Mouse (Mus musculus): ENCODE results near the gene Mad2l1bp. TPM values are rescaled to one million over a fixed set of nuclear protein-coding genes. Genes with fewer than 3 reads are reported as not detected.

The Mad2l1bp gene
- polyA plus RNA-seq, 1 experiment = 1.4 TPM

GRCm38 (mm10) chr17:46102608-46103159, 50.7 kb downstream of the Mad2l1bp start:
- peaks cover 15% of the 10 kb centered on the region for H3K27me3 ChIP-seq (ENCODE audit: control insufficient read depth)
- no peaks in the 10 kb centered on the region for H3K4me1 ChIP-seq (ENCODE audit: control insufficient read depth)

GRCm38 (mm10) chr17:46101906-46102305, 51.4 kb downstream of the Mad2l1bp start:
- Histone ChIP-seq H3K4me1 (ENCODE audit: control insufficient read depth) (no peaks in the 10 kb centered on the region), H3K4me3 (replicated peaks) (no peak overlapping the region), H3K36me3 (ENCODE audit: control insufficient read depth) (no peaks in the 10 kb centered on the region), H3K27me3 (ENCODE audit: control insufficient read depth) (peaks cover 11% of the 10 kb centered on the region), H3K9me3 (ENCODE audit: control insufficient read depth, low read length) (no peaks in the 10 kb centered on the region)
- no peak for TF ChIP-seq GATA1 (IDR thresholded peaks at IDR 0.05; ENCODE audit: low read length)
- TF ChIP-seq TAL1 (IDR thresholded peaks at IDR 0.05; ENCODE audit: low read length) = no peak

More at GRCm38 (mm10) chr17:46102608-46103159, 50.7 kb downstream of the Mad2l1bp start:
- Histone ChIP-seq H3K36me3 (ENCODE audit: control insufficient read depth) (no peaks in the 10 kb centered on the region), H3K4me3 (replicated peaks) (no peak overlapping the region), H3K9me3 (ENCODE audit: control insufficient read depth, low read length) (no peaks in the 10 kb centered on the region)
- no peak for TF ChIP-seq GATA1 (IDR thresholded peaks at IDR 0.05; ENCODE audit: low read length)
- TF ChIP-seq TAL1 (IDR thresholded peaks at IDR 0.05; ENCODE audit: low read length) = no peak

GRCm38 (mm10) chr17:46098525-46098924, 54.8 kb downstream of the Mad2l1bp start:
- TF ChIP-seq GATA1 (IDR thresholded peaks at IDR 0.05; ENCODE audit: low read length) (no peak), TAL1 (IDR thresholded peaks at IDR 0.05; ENCODE audit: low read length) (no peak)
- Histone ChIP-seq H3K36me3 (ENCODE audit: control insufficient read depth) (no peaks in the 10 kb centered on the region), H3K4me3 (replicated peaks) (no peak overlapping the region), H3K27me3 (ENCODE audit: control insufficient read depth) (no peaks in the 10 kb centered on the region), H3K9me3 (ENCODE audit: control insufficient read depth, low read length) (no peaks in the 10 kb centered on the region), H3K4me1 (ENCODE audit: control insufficient read depth) (no peaks in the 10 kb centered on the region)

Other genes with a start within 250 kb of the Mad2l1bp start
- 0.86 and 1.3 TPM in 2 replicates for gene Vegfa, start 121.2 kb downstream of the Mad2l1bp start, polyA plus RNA-seq (2012)
- 7.7 and 9.7 TPM in 2 replicates for gene Mrps18a, start 42.6 kb downstream of the Mad2l1bp start, polyA plus RNA-seq (2012)
- gene Rsph9, start 9.3 kb downstream of the Mad2l1bp start, polyA plus RNA-seq (2012) = 0.42 TPM in 1 of 2 replicates, not detected in the other
- 15.3 and 19.3 TPM in 2 replicates for gene Gtpbp2, start 7.5 kb upstream of the Mad2l1bp start, polyA plus RNA-seq (2012)
- gene Polh, start 49.1 kb upstream of the Mad2l1bp start, polyA plus RNA-seq (2012) = 0.24 and 0.27 TPM in 2 replicates
- 0.36 and 0.51 TPM in 2 replicates for gene Xpo5, start 49.2 kb upstream of the Mad2l1bp start, polyA plus RNA-seq (2012)
- 1.2 and 1.6 TPM in 2 replicates for gene Polr1c, start 94.5 kb upstream of the Mad2l1bp start, polyA plus RNA-seq (2012)
- 8.0 and 13.3 TPM in 2 replicates for gene Yipf3, start 94.5 kb upstream of the Mad2l1bp start, polyA plus RNA-seq (2012)
- gene Lrrc73, start 100.0 kb upstream of the Mad2l1bp start, polyA plus RNA-seq (2012) = 0.15 and 0.27 TPM in 2 replicates
- gene Tjap1, start 129.5 kb upstream of the Mad2l1bp start, polyA plus RNA-seq (2012) = 11.2 and 12.7 TPM in 2 replicates
- not detected in 2 replicates for gene Dlk2, start 143.9 kb upstream of the Mad2l1bp start, polyA plus RNA-seq (2012)
- gene Abcc10, start 174.8 kb upstream of the Mad2l1bp start, polyA plus RNA-seq (2012) = 0.17 and 0.34 TPM in 2 replicates
- gene Zfp318, start 230.2 kb upstream of the Mad2l1bp start, polyA plus RNA-seq (2012) = 0.05 and 0.13 TPM in 2 replicates